Mouse (Mus musculus) limb, embryonic 15.5 days (tissue): Measurements from ENCODE around the gene Foxs1. TPM values are rescaled to one million over a fixed set of nuclear protein-coding genes. Genes with fewer than 3 reads are reported as not detected.

Experiments used
- ATAC-seq: fragments of 200-750 bp; cut with Nextera tagmentation; 2 replicates; pipeline ENCODE4 v1.8.0; 2017; ENCODE audit warnings: low read depth, moderate TSS enrichment; ENCODE audit not compliant: insufficient number of reproducible peaks, low FRiP score, low TSS enrichment
- H3K27ac ChIP-seq: fragments of 300-500 bp; sonication (generic); 2 replicates; pipeline ENCODE4 v1.5.1; 2015; ENCODE audit warnings: moderate library complexity, mild to moderate bottlenecking, inconsistent platforms
- H3K27me3 ChIP-seq: fragments of 300-500 bp; sonication (generic); 2 replicates; pipeline ENCODE4 v1.6.1; 2015; ENCODE audit warnings: inconsistent platforms
- H3K36me3 ChIP-seq: fragments of 300-500 bp; sonication (generic); 2 replicates; pipeline ENCODE4 v1.6.1; 2015; ENCODE audit warnings: inconsistent platforms
- H3K4me1 ChIP-seq: fragments of 300-500 bp; sonication (generic); 2 replicates; pipeline ENCODE4 v1.6.1; 2015; ENCODE audit warnings: inconsistent platforms
- H3K4me2 ChIP-seq: fragments of 300-500 bp; sonication (generic); 2 replicates; pipeline ENCODE4 v1.6.1; 2015; ENCODE audit warnings: mild to moderate bottlenecking, inconsistent platforms
- H3K4me3 ChIP-seq: fragments of 300-500 bp; sonication (generic); 2 replicates; pipeline ENCODE4 v1.5.1; 2015; ENCODE audit warnings: mild to moderate bottlenecking, inconsistent platforms
- H3K9ac ChIP-seq: fragments of 300-500 bp; sonication (generic); 2 replicates; pipeline ENCODE4 v1.6.1; 2015; ENCODE audit warnings: inconsistent platforms
- H3K9me3 ChIP-seq: fragments of 300-500 bp; sonication (generic); 2 replicates; pipeline ENCODE4 v1.6.1; 2016; ENCODE audit warnings: inconsistent platforms
- WGBS: fragments of 180-500 bp; shearing (Covaris S2); methylation state at CpG from one replicate; pipeline ENCODE4 v1.1.7; 2015; 5-methylcytosine and 5-hydroxymethylcytosine counted together
- polyA plus RNA-seq: library from polyadenylated mRNA; unstranded; fragments of >200 nt; fragmentation: Nextera tagmentation; extraction: Ambion mirVana; gene quantifications from 2 replicates; pipeline ENCODE4 v1.2.1, GENCODE M21; 2015

Gene Foxs1
- polyA plus RNA-seq, 1 experiment from 2014 or later, result 3.5 TPM

- Histone ChIP-seq H3K9me3 (no peaks in the 10 kb centered on the region), H3K27ac (no peak overlapping the region), H3K36me3 (peaks cover 50% of the 10 kb centered on the region), H3K27me3 (no peaks in the 10 kb centered on the region), H3K4me1 (no peaks in the 10 kb centered on the region), H3K9ac (no peak overlapping the region), H3K4me3 (no peak overlapping the region), H3K4me2 (no peak overlapping the region)
- WGBS, result 84% methylated on average over 9 of the region's 9 CpGs
- ATAC-seq, result no peak
Observed at GRCm38 (mm10) chr2:152895834-152896233, 37.2 kb downstream of the Foxs1 start.

GRCm38 (mm10) chr2:152888774-152889173, 44.2 kb downstream of the Foxs1 start:
- ATAC-seq, result no peak
- Histone ChIP-seq H3K4me2 (no peak overlapping the region), H3K4me1 (no peaks in the 10 kb centered on the region), H3K27me3 (no peaks in the 10 kb centered on the region), H3K36me3 (peaks cover 88% of the 10 kb centered on the region), H3K9ac (no peak overlapping the region), H3K9me3 (no peaks in the 10 kb centered on the region), H3K4me3 (no peak overlapping the region), H3K27ac (no peak overlapping the region)
- WGBS, result 91% methylated on average over 5 of the region's 5 CpGs

GRCm38 (mm10) chr2:152887230-152887629, 45.8 kb downstream of the Foxs1 start:
- no peaks in the 10 kb centered on the region for H3K9me3 ChIP-seq
- H3K36me3 ChIP-seq, result peaks cover 86% of the 10 kb centered on the region
- H3K4me2 ChIP-seq, result no peak overlapping the region
- no peaks in the 10 kb centered on the region for H3K4me1 ChIP-seq
- H3K27me3 ChIP-seq, result no peaks in the 10 kb centered on the region
- no peak overlapping the region for H3K9ac ChIP-seq
- WGBS, result 83% methylated on average over 3 of the region's 3 CpGs
- H3K4me3 ChIP-seq, result no peak overlapping the region
- ATAC-seq, result no peak
- H3K27ac ChIP-seq, result no peak overlapping the region

GRCm38 (mm10) chr2:152884101-152884645, 48.8 kb downstream of the Foxs1 start:
- Histone ChIP-seq H3K4me3 (no peak overlapping the region), H3K9ac (no peak overlapping the region), H3K4me2 (no peak overlapping the region), H3K27me3 (no peaks in the 10 kb centered on the region), H3K4me1 (no peaks in the 10 kb centered on the region), H3K9me3 (no peaks in the 10 kb centered on the region), H3K27ac (no peak overlapping the region), H3K36me3 (peaks cover 91% of the 10 kb centered on the region)
- ATAC-seq, result no peak
- WGBS, result 92% methylated on average over 6 of the region's 6 CpGs

Other genes with a start within 250 kb of the Foxs1 start
- gene Mcts2, start 246.2 kb downstream of the Foxs1 start, polyA plus RNA-seq, result 22.0 and 24.2 TPM in 2 replicates
- 167 and 168 TPM in 2 replicates for gene Id1, start 197.0 kb downstream of the Foxs1 start, polyA plus RNA-seq
- 33.9 and 36.2 TPM in 2 replicates for gene Cox4i2, start 179.0 kb downstream of the Foxs1 start, polyA plus RNA-seq
- 96.2 and 96.7 TPM in 2 replicates for gene Bcl2l1, start 101.5 kb downstream of the Foxs1 start, polyA plus RNA-seq
- 66.2 and 69.1 TPM in 2 replicates for gene Tpx2, start 85.2 kb downstream of the Foxs1 start, polyA plus RNA-seq
- gene Mylk2, start 21.9 kb downstream of the Foxs1 start, polyA plus RNA-seq, result 0.90 and 4.2 TPM in 2 replicates
- 0.36 and 0.38 TPM in 2 replicates for gene Dusp15, start 18.5 kb upstream of the Foxs1 start, polyA plus RNA-seq
- gene Ttll9, start 29.3 kb upstream of the Foxs1 start, polyA plus RNA-seq, result 0.15 and 0.52 TPM in 2 replicates
- gene Pdrg1, start 82.2 kb upstream of the Foxs1 start, polyA plus RNA-seq, result 144 and 152 TPM in 2 replicates
- not detected in 2 replicates for gene Xkr7, start 98.6 kb upstream of the Foxs1 start, polyA plus RNA-seq
- 1.8 and 2.3 TPM in 2 replicates for gene Ccm2l, start 132.7 kb upstream of the Foxs1 start, polyA plus RNA-seq
- 10.6 and 14.5 TPM in 2 replicates for gene Hck, start 175.3 kb upstream of the Foxs1 start, polyA plus RNA-seq
- 92.6 and 101 TPM in 2 replicates for gene Tm9sf4, start 228.1 kb upstream of the Foxs1 start, polyA plus RNA-seq